Mouse (Mus musculus): ENCODE data around the gene Zfp677.
"Not testable (repeated sequence)": the region's sequence is repeated elsewhere in the genome, so short reads cannot be mapped to it uniquely, and the experiment has no call there.

Gene Zfp677

DNA sequence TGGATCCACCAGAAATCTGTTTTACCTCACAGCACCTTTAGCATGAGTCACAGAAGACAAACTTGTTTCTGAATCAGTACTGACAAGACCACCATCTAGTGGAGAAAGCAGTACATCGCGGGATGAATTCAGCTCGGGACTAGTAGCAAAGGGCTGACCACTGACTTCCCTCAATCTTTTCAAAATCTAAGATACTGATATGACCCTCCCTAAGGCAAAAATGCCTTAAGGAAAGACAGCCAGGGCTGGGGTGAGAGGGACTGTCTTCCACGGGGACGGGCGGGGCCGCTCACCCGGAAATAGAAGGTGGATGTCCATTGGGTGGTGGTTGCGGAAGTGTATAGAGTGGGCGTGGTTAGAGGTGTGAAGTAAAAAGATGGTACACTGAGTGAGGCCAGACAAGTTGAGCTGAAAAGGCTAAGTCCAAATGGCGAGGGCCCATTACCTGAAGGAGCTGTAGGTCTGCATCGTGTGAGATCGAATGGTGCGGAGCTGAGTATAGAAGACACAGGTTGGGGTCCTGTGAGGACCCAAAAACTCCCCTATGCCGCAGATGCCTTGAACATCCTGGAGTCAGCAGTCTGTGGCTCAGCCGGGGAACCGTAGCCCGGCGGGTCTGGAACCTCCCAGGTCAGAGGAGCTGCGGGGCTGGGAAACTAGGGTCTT, at the start of gene Zfp677:
Gene Zfp677 (plus strand): TSS at position 358 of the 666 bp plus-strand sequence.
- peak; percentile 91 for DNase-seq (ENCODE audit: low read depth, low spot score)

- not testable (repeated sequence) for DNase-seq (ENCODE audit: low read depth, low spot score)
Measured at GRCm38 (mm10) chr17:21368018-21368417, 15.5 kb upstream of the Zfp677 start.

DNA sequence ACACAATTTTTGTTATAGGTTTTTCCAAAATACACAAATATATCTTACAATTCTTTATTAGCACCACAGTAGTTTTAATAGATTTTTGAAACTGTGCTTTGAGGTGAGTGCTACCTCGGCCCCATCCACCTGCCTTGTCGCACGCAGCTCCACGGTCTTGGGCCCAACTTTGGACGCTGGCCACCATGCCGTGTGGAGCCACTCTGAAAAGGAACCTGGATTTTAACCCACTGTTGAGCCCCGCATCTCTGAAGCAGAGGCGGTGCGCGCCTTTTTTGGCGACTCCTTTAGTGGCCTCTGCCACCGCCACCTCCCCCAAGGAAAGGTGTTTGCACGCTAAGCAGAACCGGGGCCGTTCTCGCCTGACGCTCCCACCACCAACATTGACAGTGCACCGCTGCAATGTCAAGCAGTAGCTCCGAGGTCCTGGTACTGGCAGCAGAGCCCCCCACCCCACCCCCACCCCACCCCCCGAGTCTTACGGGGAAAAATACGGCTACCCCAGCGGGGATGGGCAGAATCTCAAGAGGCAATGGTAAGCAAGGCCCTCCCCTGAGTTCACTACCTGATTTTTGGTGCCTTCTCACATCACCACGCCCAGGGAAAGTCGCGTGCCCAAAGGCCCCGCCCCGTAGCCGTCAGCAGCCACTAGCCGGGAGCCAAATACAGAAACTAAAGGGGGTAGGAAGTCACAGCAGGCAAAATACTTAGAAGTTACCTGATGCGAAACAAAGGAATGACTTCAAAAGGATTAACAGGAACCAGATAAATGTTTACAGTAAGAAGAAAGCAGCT, 13.4 kb upstream of the Zfp677 start:
- peak; percentile 88 for DNase-seq (ENCODE audit: low read depth, low spot score)

DNA sequence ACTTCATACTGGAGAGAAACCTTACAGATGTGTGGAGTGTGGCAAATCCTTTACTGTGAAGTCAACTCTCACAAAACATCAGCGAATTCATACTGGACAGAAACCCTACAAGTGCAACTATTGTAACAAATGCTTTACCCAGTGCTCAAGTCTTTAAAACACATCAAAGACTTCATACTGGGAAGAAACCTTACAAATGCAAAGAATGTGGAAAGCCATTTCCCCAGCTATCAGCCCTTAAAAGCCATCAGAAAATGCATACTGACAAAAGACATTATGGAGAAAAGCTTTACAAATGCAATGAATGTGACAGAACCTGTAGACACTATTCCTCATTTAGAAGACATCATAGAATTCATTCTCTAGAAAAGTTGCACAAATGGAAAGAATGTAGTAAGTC, 8.2 kb upstream of the Zfp677 start:
- DNase-seq (ENCODE audit: low read depth, low spot score): no peak

DNA sequence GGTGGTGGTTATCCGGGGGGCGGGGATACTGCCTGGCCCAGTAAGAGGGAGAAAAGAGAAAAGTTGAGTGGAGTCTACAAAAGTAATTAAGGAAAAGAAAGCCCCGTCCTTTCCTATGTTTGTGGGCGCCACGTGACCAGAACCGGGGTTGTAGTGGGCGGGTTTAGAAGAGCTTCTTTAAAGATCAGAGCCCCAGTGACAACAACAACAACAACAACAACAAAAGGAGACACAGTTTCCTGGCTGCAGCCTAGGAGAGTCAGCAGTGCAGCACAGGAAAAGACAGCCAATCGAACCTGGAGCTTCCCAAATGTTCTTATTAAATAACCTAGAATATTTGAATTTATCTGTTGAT, 486 bp downstream of the Zfp677 start:
- DNase-seq (ENCODE audit: low read depth, low spot score): no peak

- DNase-seq (ENCODE audit: low read depth, low spot score): peak; percentile 86
Measured at GRCm38 (mm10) chr17:21422664-21423599, 39.4 kb downstream of the Zfp677 start, which contains the start of gene Zfp54. Gene Zfp54, plus strand, starts transcription at chr17:21423227.

- not testable (repeated sequence) for DNase-seq (ENCODE audit: low read depth, low spot score)
Measured at GRCm38 (mm10) chr17:21438806-21439400, 55.4 kb downstream of the Zfp677 start.
